Mouse (Mus musculus) midbrain, postnatal 0 days (tissue): ENCODE results near the gene Srcin1. TPM values are rescaled to one million over a fixed set of nuclear protein-coding genes. Genes with fewer than 3 reads are reported as not detected.

ENCODE experiments used
- ATAC-seq: fragments of 200-750 bp; cut with Nextera tagmentation; 2 replicates; pipeline ENCODE4 v1.8.0; 2017; ENCODE audit warnings: moderate number of reproducible peaks, mild to moderate bottlenecking, moderate TSS enrichment, moderate library complexity; ENCODE audit not compliant: low FRiP score
- DNase-seq: peaks from one replicate; pipeline ENCODE4 v3.0.0-alpha.2; 2015; ENCODE audit warnings: low spot score
- H3K27ac ChIP-seq: fragments of 300-500 bp; sonication (generic); 2 replicates; pipeline ENCODE4 v1.5.1; 2014; ENCODE audit warnings: low read depth, mild to moderate bottlenecking, low read length, mixed read lengths
- H3K27me3 ChIP-seq: fragments of 300-500 bp; sonication (generic); 2 replicates; pipeline ENCODE4 v1.6.1; 2014; ENCODE audit warnings: low read length, control low read depth, mixed read lengths; ENCODE audit not compliant: insufficient read depth
- H3K36me3 ChIP-seq: fragments of 300-500 bp; sonication (generic); 2 replicates; pipeline ENCODE4 v1.6.1; 2014; ENCODE audit warnings: low read length, control low read depth, mixed read lengths; ENCODE audit not compliant: insufficient read depth
- H3K4me1 ChIP-seq: fragments of 300-500 bp; sonication (generic); 2 replicates; pipeline ENCODE4 v1.6.1; 2014; ENCODE audit warnings: mild to moderate bottlenecking, control low read depth, antibody characterized with exemption, low read length, mixed read lengths; ENCODE audit not compliant: insufficient read depth
- H3K4me2 ChIP-seq: fragments of 300-500 bp; sonication (generic); 2 replicates; pipeline ENCODE4 v1.6.1; 2014; ENCODE audit warnings: low read depth, mild to moderate bottlenecking, low read length, mixed read lengths; ENCODE audit not compliant: poor library complexity, severe bottlenecking
- H3K4me3 ChIP-seq: fragments of 300-500 bp; sonication (generic); 2 replicates; pipeline ENCODE4 v1.5.1; 2014; ENCODE audit warnings: low read depth, mild to moderate bottlenecking, low read length, moderate library complexity
- H3K9ac ChIP-seq: fragments of 300-500 bp; sonication (generic); replicated peaks from 2 replicates; pipeline ENCODE4 v1.6.1; 2014; ENCODE audit warnings: mild to moderate bottlenecking, low read length, moderate library complexity, mixed read lengths; ENCODE audit not compliant: poor library complexity, severe bottlenecking
- H3K9me3 ChIP-seq: fragments of 300-500 bp; sonication (generic); 2 replicates; pipeline ENCODE4 v1.6.1; 2016; ENCODE audit warnings: low read length, control low read depth
- CTCF ChIP-seq: IDR thresholded peaks from 2 replicates; pipeline ENCODE4 v1.5.1; 2016; ENCODE audit warnings: antibody characterized with exemption, mild to moderate bottlenecking
- WGBS: fragments of 180-500 bp; shearing (Covaris S2); extraction: QIAGEN DNeasy Blood & Tissue Kit; methylation state at CpG from one replicate; pipeline ENCODE4 v1.1.7; 2014; 5-methylcytosine and 5-hydroxymethylcytosine counted together
- polyA plus RNA-seq: library from polyadenylated mRNA; unstranded; fragments of >200 nt; fragmentation: Nextera tagmentation; extraction: Ambion mirVana; gene quantifications from 2 replicates; pipeline ENCODE4 v1.2.1, GENCODE M21; 2015
- total RNA-seq: library from RNA; depleted of rRNA; stranded (reverse); fragments of >200 nt; gene quantifications from 2 replicates; pipeline ENCODE4 v1.2.3, GENCODE M21; 2014

Gene Srcin1
- total and polyA plus RNA-seq, 2 experiments from 2014 or later: 14.0 to 95.0 TPM

GRCm38 (mm10) chr11:97602223-97602622 lies 26.2 kb upstream of the Srcin1 start:
- WGBS: 18% methylated on average over 6 of the region's 6 CpGs
- H3K9ac ChIP-seq: no peak overlapping the region
- no peak for TF ChIP-seq CTCF
- H3K4me3 ChIP-seq: no peak overlapping the region
- H3K27me3 ChIP-seq: no peaks in the 10 kb centered on the region
- no peaks in the 10 kb centered on the region for H3K4me1 ChIP-seq
- no peak for DNase-seq
- no peak for ATAC-seq
- no peak overlapping the region for H3K4me2 ChIP-seq
- H3K27ac ChIP-seq: no peak overlapping the region
- H3K36me3 ChIP-seq: no peaks in the 10 kb centered on the region
- H3K9me3 ChIP-seq: no peaks in the 10 kb centered on the region

- ATAC-seq: no peak
- no peak overlapping the region for H3K27ac ChIP-seq
- no peaks in the 10 kb centered on the region for H3K27me3 ChIP-seq
- 93% methylated on average over 8 of the region's 8 CpGs for WGBS
- no peaks in the 10 kb centered on the region for H3K4me1 ChIP-seq
- H3K4me2 ChIP-seq: no peak overlapping the region
- H3K9me3 ChIP-seq: no peaks in the 10 kb centered on the region
- no peak for TF ChIP-seq CTCF
- no peak for DNase-seq
- H3K9ac ChIP-seq: no peak overlapping the region
- no peak overlapping the region for H3K4me3 ChIP-seq
- no peaks in the 10 kb centered on the region for H3K36me3 ChIP-seq
Measured at GRCm38 (mm10) chr11:97599104-97599503, 23.1 kb upstream of the Srcin1 start.

- WGBS: 78% methylated on average over 10 of the region's 10 CpGs
- Histone ChIP-seq H3K9ac (no peak overlapping the region), H3K4me2 (no peak overlapping the region), H3K27ac (no peak overlapping the region), H3K27me3 (no peaks in the 10 kb centered on the region), H3K36me3 (no peaks in the 10 kb centered on the region), H3K4me3 (no peak overlapping the region), H3K9me3 (no peaks in the 10 kb centered on the region), H3K4me1 (no peaks in the 10 kb centered on the region)
- no peak for ATAC-seq
- DNase-seq: no peak
- TF ChIP-seq CTCF: no peak; the same call in 1 of the 2 replicates
Measured at GRCm38 (mm10) chr11:97597945-97598691, 22.1 kb upstream of the Srcin1 start.

- TF ChIP-seq CTCF: no peak
- Histone ChIP-seq H3K9me3 (no peaks in the 10 kb centered on the region), H3K27ac (no peak overlapping the region), H3K4me2 (no peak overlapping the region), H3K9ac (no peak overlapping the region), H3K36me3 (no peaks in the 10 kb centered on the region), H3K4me3 (no peak overlapping the region), H3K4me1 (no peaks in the 10 kb centered on the region), H3K27me3 (no peaks in the 10 kb centered on the region)
- ATAC-seq (no peak), DNase-seq (no peak)
- WGBS: 58% methylated on average over 6 of the region's 6 CpGs
Measured at GRCm38 (mm10) chr11:97594136-97594535, 18.1 kb upstream of the Srcin1 start.

DNA sequence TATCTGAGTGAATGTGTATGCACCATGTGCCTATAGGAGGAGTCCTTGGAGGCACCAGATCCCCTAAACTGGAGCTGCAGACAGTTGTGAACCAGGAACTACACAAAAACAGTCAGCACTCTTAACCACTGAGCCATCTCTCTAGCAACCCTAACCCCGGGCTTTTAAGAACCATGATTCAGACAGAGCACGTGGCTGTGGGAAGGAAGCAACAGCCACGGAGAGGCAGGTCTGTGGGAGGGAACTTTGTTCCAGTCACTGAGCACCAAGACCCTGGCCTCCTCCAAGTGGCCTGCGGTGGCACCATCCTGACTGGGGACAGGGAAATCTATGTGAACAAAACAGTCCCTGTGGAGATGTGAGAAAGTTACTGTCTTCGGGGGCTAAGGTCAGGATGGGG lies 15.9 kb upstream of the Srcin1 start:
- DNase-seq (no peak), ATAC-seq (no peak)
- Histone ChIP-seq H3K36me3 (no peaks in the 10 kb centered on the region), H3K4me3 (no peak overlapping the region), H3K4me1 (no peaks in the 10 kb centered on the region), H3K27me3 (no peaks in the 10 kb centered on the region), H3K9me3 (no peaks in the 10 kb centered on the region), H3K27ac (no peak overlapping the region), H3K9ac (no peak overlapping the region), H3K4me2 (no peak overlapping the region)
- WGBS: 8% methylated on average over 5 of the region's 5 CpGs
- TF ChIP-seq CTCF: no peak

- Histone ChIP-seq H3K9me3 (no peaks in the 10 kb centered on the region), H3K36me3 (no peaks in the 10 kb centered on the region), H3K9ac (0 out of 2 replicates have a peak overlapping the region, but pooled peaks have one; percentile 29), H3K4me2 (no peak overlapping the region), H3K27me3 (no peaks in the 10 kb centered on the region), H3K27ac (no peak overlapping the region), H3K4me3 (no peak overlapping the region), H3K4me1 (no peaks in the 10 kb centered on the region)
- no peak for TF ChIP-seq CTCF
- ATAC-seq: no peak
- WGBS: 40% methylated on average over 24 of the region's 24 CpGs
- no peak for DNase-seq
Measured at GRCm38 (mm10) chr11:97590227-97590960, 14.4 kb upstream of the Srcin1 start.
